Mouse (Mus musculus): ENCODE data around the gene Fgfr2.
"Not testable (repeated sequence)": the region's sequence is repeated elsewhere in the genome, so short reads cannot be mapped to it uniquely, and the experiment has no call there.

Fgfr2 gene

DNA sequence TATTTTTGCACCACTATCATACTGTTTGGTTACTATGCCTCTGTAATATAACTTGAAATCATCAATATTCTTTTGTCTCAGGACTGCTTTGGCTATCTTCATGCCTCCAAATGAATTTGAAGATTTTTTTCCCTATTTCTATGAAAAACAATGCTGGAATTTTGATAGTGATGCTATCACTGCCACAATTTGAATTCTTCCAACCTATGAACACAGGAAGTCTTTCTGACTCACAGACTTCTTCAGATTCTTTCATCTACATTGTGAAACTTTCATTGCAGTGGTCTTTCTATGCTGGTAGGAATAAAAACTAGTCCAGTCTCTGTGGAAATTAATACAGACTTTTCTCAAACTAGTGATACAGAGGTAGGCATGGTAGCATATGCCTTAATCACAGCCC lies 2631.1 kb downstream of the Fgfr2 start:
- no peak for DNase-seq (ENCODE audit: low read depth, low spot score)

DNA sequence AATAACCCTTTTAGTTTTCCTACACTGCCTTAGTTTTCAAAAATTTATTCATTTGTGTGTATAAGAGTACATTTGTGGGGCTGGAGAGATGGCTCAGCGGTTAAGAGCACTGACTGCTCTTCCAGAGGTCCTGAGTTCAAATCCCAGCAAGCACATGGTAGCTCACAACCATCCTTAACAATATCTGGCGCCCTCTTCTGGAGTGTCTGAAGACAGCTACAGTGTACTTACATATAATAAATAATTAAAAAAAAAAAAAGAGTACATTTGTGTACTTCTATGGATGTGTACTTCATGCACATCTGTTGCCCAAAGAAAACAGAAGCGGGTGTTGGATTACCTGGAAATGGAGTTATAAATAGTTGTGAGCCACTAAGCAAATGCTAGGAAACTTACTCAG lies 2644.1 kb downstream of the Fgfr2 start:
- DNase-seq (ENCODE audit: low read depth, low spot score), result peak; percentile 12

DNA sequence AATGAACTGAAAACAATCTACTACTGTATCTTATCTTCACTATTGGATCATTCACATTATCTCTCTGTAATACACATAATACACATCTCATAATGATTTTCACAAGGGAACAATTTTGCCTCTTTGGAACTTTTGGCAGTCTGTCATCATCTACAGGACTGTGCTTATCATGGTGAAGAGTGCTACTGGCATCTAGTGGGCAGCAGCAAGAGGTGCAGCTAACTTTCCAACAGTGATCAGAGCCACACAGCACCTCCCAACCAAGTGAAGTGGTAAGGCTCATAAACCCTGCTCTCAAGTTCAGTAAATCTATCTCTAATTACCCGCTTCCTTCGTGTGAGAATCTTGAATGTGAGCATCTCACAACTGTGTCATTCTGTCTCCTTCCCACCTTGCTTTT lies 2647.2 kb downstream of the Fgfr2 start:
- peak; percentile 49 for DNase-seq (ENCODE audit: low read depth, low spot score)

DNA sequence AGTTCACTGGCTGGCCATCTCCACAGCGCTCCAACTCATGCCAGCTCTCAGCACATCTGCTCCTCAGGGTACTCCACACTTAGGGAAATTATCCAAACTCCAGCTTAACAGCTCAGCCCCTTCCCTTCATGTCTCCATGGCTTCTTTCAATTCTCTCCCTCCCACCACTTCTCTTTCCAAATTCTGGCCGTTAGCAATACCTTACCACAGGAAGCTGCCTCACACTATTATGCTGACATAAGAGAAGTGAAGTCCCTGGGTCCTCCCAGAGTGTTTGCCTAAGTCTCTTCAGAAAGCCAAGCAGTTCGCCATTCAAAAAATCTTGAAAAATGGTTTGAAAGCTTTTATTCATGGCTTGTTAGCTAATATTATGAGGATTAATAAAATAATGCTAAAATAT lies 2649.3 kb downstream of the Fgfr2 start:
- DNase-seq (ENCODE audit: low read depth, low spot score), result no peak

DNA sequence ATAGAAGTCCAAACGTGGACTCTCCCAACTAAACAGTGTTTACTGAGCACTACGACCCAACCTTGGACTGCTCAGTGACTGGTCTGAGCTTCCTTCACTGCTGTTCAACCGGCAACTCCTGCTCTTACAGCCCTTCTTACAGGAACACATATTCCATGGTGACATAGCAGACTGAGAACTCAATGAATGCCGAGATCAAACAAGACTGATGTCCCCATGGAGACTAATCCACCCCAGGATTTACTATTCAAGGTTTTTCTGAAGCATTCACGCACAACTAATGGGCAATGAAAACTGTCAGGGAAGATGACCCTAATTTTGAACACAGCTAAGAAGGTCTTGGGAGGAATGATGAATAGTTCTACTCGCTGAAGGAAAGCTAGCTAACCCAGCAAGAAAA lies 2650.5 kb downstream of the Fgfr2 start:
- no peak for DNase-seq (ENCODE audit: low read depth, low spot score)

DNA sequence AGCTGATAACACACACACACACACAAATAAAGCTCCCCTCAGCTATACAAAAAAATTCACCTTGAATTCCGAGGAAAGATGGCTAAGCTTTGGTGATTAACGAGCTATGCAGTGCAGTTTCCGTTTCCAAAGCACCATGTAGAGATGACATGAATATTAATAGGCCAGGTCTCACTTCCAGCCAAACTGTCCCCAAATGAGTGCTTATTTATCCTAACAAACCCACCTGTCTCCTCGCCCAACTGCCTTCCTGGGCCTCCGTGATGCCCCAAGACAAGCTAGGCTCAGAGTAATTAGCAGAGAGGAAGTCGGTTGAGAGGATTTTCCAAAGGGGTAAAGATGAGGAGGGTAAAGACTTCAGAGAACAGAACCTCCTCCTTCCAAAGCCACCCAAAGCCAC lies 2652.1 kb downstream of the Fgfr2 start:
- DNase-seq (ENCODE audit: low read depth, low spot score), result no peak

DNA sequence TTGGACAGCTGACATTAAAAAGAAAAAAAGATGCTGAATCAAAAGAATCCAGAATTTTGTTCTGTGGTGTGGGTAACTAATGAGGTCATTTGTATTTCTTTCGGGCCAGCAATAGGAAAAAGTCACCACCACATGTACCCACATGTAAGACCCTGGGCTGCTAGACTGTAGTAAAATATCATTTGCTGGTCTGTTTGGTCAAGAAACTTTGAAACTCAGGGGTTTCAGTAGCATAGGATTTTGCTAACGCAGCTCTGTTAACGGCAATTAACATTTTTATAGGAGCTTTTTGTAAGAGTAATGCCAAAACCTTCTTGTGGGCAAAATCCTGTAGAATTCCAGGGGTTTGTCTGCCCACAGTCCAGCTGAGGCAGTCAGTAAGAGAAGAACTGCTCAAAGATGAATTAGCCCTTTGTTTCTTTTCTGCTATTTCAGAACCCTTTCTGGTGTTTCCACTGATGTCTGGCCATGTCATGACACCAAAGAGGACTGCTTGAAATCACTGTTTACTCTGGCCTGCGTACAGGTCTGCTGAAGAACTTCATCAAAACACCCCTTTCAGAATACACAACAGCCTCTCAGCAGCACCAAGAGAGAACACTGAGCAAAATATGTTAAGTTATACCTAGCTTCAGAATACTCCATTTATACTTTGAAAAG lies 2667.4 kb downstream of the Fgfr2 start:
- DNase-seq (ENCODE audit: low read depth, low spot score), result no peak

GRCm38 (mm10) chr7:130454226-130454625 lies 2668.9 kb downstream of the Fgfr2 start:
- no peak for DNase-seq (ENCODE audit: low read depth, low spot score)

GRCm38 (mm10) chr7:130435776-130436175 lies 2687.4 kb downstream of the Fgfr2 start:
- no peak for DNase-seq (ENCODE audit: low read depth, low spot score)

DNA sequence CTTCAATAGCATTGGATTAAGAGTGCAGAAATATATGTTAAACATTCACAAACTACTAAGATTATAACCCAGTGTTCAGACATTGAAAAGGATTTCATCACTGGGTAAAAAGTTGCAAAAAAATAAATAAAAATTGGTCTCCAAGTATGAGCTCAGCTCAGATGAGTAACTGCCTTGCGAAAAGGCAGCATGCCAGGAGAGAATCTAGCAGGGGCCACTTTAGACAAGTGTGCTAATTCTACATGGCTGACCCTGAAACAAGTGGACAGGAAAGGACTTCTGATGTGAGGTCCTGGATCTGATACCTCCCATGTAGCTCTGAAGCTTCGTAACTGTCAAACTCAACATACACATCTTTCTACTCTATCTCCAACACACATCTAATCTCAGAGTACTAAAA lies 2691.0 kb downstream of the Fgfr2 start:
- DNase-seq (ENCODE audit: low read depth, low spot score), result no peak

DNA sequence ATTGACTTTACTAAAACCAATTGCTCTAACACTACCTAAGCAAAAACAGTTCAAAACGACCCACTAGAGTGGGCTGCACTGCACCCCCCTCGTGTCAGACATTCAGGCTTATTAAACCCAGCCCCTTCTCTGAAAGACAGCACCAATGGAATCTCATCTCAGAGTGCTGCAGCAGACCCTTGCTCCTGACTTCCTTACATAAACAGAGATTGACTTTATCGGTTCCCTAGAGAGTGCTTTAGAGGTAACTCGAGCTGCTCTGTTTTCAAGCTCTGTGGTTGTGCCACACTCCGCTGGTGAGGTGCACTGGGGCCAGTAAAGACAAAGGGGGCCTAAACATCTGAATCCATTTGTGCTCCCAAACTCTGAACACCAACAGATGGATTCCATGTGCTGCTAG lies 2696.6 kb downstream of the Fgfr2 start:
- no peak for DNase-seq (ENCODE audit: low read depth, low spot score)

DNA sequence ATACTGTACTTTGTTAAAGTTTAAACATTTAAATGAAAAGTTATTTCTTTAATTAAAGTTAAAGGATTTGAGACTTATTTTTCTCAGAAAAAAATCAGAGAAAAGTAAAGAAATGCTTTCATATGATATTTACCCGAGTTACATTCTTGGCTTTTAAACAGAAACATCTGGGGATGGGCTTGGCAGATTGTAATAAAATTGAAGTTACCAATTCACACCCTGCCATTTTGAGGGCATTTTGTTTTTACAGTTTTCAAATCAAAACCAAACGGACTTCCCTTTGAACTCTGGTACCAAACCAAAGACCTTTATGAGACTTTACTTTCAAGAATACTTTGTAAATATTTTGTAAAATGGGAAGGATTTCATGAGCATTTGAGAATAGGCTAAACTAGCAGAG lies 2697.2 kb downstream of the Fgfr2 start:
- no peak for DNase-seq (ENCODE audit: low read depth, low spot score)

GRCm38 (mm10) chr7:130419961-130420360 lies 2703.2 kb downstream of the Fgfr2 start:
- DNase-seq (ENCODE audit: low read depth, low spot score), result no peak

DNA sequence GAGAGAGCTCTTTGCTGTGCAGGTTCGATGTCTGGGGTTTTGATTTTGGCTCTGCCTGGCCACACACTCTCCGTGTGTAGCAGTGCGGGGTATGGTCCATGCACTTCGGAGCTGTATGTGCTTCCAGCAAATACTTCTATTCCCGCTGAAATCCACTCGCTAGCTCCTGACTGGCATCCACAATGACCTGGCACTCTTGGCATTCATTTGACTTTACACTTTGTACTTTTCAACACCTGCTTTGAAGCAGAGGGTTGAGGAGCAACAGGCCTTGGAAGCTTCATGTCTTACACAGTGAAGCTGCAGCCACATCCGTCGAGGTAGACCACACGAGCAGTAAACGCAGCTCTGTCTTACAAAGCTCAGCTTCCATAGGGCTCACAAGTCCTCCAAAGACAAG lies 2715.5 kb downstream of the Fgfr2 start:
- no peak for DNase-seq (ENCODE audit: low read depth, low spot score)

DNA sequence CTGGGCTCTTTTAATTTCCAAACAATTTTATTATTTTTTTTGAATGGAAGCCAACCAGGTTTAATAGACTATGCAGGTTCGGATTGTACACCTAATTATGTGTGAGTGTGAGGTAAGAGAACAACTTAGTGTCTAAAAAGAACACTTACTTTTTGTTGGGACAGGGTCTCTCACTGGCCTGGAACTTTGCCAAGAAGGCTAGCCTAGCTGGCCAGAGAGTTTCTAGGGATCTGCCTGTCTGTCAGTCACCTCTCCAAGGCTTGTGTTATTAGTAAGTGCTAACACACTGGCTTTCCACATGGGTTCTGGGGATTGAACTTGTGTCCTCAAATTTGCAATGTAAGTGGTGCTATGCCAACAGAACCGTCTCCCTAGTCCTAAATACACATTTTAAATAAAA lies 2719.8 kb downstream of the Fgfr2 start:
- DNase-seq (ENCODE audit: low read depth, low spot score), result no peak

DNA sequence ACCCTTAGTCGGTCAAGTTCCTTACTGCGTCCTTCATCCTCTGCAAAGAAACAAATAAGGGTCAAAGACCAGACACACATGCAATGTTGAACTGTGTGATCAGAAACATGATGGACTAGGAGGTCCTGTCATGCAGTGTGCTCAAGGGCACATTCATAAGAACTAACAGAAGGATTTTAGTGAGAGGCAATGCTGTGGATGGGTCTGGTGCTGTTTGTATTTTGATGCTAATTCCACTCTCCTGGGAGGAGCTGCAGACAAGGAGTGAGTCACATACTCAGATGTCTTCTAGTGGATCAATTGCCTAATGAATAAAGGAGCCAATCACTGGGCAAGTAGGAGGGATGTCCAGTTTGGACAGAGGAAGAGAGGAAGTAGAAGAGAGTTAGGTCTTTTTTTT lies 2728.5 kb downstream of the Fgfr2 start:
- DNase-seq (ENCODE audit: low read depth, low spot score), result peak; percentile 57

DNA sequence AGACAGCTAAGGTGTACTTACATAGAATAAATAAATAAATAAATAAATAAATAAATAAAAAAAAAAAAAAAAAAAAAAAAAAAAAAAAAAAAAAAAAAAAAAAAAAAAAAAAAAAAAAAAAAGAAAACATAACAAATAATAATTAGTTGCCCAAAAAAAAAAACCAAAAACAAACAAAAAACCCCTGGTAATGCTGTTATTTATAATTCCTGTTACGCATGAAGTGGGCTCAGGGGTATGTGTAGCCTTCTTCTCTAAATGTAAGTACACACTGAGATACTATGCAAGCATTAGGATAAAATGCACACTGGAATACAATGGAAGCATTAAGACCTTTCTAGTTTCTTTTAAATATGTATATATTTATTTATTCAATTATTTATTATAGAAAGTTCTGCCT lies 2733.1 kb downstream of the Fgfr2 start:
- not testable (repeated sequence) for DNase-seq (ENCODE audit: low read depth, low spot score)

DNA sequence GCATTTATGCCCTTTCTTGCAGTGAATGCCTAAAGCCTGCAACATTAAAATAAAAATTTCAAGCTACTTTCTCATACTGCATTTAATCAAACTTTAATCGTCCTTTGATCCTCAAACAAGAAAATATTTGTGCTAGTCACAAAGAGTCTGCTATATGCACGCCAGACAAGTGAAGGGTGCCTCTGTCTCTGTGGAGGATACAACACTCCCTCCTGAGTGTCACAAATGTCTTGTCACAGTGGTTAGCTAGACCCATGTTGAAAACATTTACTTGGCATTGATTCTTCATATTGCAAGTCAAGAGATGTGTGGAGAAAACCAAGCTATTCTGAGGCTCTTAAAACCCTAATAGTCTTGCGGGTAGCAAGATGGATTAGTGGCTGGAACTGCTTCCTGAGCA lies 2736.8 kb downstream of the Fgfr2 start:
- no peak for DNase-seq (ENCODE audit: low read depth, low spot score)

DNA sequence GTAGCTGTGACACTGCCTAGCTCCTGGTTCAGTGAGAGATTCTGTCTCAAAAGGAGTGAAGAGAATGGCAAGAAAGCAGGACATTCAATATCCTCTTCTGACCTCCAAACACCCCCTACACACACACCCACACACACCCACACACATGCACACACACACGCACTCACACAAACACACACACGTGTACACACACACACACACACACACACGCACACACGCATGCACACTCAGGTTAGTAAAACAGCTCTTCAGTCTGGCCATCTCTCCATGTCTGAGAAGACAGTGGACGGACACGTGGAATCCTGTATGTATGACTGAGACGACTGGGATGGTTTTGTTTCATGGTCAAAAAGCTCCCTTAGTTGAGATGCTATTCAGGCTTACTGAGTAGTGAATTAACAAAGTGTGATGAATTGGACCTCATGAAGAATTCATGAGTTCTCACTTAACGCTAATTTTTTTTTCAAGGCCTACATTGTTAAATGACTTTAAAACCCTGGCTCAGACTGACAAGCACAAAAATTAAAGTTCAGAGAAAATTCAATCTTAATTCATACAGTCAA lies 2737.3 kb downstream of the Fgfr2 start:
- no peak for DNase-seq (ENCODE audit: low read depth, low spot score)

DNA sequence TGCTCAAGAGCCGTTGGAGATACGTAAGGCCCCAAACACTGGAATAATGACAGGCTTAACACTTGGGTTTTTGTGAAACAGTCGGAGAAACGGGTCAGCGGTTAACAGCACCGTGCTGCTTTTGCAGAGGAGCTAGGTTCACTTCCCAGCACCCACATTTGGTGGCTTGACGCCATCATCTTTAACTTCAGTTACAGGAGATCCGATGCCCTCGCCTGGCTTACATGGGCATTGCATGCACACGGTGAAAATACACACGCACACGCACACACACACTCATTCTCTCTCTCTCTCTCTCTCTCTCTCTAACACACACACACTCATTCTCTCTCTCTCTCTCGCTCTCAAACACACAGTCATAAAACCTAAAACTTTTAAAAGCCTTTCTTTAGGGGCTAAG lies 2741.0 kb downstream of the Fgfr2 start:
- peak; percentile 43 for DNase-seq (ENCODE audit: low read depth, low spot score)

DNA sequence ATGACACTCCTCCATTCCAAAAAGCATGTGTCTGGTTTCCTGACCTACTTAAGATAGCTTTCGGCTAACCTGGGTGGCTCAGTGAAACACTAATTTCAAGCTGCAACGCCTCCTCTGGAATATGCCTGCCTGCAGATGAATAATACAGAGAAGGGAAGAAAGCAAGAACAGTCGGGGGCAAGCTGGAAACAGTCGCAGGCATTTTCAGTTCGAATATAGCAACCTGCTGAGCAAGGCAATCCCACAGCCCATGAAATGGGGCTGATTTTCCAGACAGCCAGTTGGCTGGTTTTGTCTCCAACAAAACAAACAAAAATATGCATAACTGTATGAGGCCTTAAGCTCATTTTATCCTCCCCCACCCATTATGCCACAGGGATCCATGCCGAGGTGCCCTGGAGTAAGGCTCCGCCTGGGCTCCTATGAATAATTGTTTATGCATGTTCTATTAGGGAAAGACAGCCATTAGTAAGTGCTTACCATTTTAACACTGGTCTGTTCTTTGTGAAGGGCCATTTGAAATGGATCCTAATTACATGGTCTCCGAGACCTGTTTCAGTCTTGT lies 2741.7 kb downstream of the Fgfr2 start:
- DNase-seq (ENCODE audit: low read depth, low spot score), result no peak

- DNase-seq (ENCODE audit: low read depth, low spot score), result peak; percentile 16
Measured at GRCm38 (mm10) chr7:130380769-130381355, 2742.3 kb downstream of the Fgfr2 start.

GRCm38 (mm10) chr7:130380367-130380766 lies 2742.8 kb downstream of the Fgfr2 start:
- DNase-seq (ENCODE audit: low read depth, low spot score), result no peak

All from ZHBTc4 (cell line).